Mouse (Mus musculus): ENCODE data around the gene 4930595D18Rik.

DNA sequence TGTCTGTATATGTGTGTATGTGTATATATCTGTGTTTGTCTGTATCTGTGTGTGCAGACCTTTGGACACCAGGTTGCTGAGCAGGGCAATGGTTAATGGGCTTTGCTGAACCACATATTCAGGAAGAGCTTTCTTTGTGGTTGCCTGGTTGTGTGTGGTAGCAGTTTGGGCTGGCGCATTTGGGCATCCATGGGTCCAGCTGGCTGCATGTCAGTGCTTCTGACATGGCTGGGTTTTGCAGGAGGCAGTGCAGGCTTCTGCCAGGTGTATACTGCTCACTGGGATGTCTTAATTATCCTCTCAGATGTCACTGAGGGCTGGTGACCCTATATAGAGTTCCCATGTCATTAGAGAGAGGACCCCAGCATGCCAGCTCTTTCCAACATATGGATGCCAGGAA is 28.5 kb downstream of the 4930595D18Rik start:
- TF ChIP-seq CTCF (IDR thresholded peaks at IDR 0.05; ENCODE audit: low read depth) (no peak), EP300 (IDR thresholded peaks at IDR 0.05; ENCODE audit: low read depth) (no peak)
